Mouse (Mus musculus): ENCODE results near the gene Tle3.

The Tle3 gene

GRCm38 (mm10) chr9:61376650-61377049, 4.5 kb downstream of the Tle3 start:
- no peak for DNase-seq (ENCODE audit: low spot score in 2 of 2)

GRCm38 (mm10) chr9:61377706-61378479, 5.7 kb downstream of the Tle3 start:
- no peak for DNase-seq (ENCODE audit: low spot score in 2 of 2)

DNA sequence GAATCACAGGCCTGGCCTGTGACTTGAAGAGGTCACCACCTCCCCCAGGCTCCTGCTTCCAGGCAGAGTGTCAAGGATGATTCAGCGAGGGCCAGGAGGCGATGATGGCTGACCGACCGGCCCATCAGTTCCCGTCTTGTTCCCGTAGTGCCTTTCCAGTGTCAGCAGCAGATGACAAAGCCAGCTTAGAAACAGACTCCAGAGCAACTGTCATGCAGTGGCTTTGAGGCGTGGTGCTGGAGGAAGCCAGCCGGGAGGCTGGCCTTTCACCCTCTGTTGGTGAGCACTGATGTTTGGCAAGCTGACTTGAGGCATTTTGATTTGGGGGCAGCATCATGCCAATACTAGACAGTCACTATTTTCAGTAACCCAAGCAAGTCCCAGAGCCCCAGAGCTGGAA, 6.3 kb downstream of the Tle3 start:
- DNase-seq (ENCODE audit: low spot score in 2 of 2) = no peak

DNA sequence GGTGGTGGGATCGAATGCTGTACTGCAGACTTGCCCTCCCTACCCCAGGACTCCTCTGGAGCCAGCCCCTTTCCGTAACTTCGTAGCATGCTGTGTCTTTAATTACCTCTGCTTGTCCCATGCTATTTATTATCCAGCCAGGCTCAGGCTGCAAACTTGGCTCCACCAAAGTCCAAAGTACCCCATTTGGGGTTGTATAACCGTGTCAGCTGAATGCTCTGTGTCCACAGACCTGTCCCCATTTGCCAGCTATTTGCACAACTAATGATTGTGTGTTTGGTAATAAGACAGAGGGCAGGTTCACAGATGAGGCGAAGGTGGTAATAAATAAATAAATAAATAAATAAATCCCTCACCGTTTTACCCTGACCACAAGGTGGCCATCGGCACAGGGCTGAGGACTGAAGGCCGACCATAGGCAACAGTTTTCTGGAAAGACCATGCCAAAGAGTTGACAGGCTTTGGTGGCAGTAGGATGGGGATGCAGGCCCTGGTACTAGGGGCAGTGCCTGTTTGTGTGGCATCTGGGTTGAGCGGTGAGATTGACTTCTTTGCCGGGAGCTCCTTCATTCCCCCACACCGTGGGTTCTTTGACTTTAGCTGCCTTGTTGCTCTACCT, 7.0 kb downstream of the Tle3 start:
- DNase-seq (ENCODE audit: low spot score in 2 of 2) = no peak

- no peak for DNase-seq (ENCODE audit: low spot score in 2 of 2)
Measured at GRCm38 (mm10) chr9:61380258-61381062, 8.3 kb downstream of the Tle3 start.

GRCm38 (mm10) chr9:61381063-61381408, 8.9 kb downstream of the Tle3 start:
- DNase-seq (ENCODE audit: low spot score in 2 of 2) = no peak

DNA sequence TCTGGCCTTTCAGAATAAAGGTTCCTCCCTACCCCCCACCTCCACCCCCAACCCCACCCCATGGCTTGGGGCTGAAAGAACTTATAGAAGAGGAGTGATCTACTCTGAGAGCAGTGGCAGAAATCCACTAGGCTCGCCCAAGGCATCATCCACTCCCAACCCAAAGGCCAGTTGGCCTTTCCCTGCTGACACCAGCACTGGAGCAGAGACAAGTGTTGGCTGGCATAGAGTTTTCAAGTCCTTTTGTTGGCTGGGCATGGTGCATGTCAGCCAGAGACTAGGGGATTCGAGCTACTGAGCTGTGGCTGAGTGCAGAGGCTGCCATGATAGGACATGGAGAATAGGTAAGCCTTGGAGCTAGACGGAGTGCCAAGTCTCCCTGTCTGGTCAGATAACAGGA, 9.3 kb downstream of the Tle3 start:
- DNase-seq (ENCODE audit: low spot score in 2 of 2) = no peak

DNA sequence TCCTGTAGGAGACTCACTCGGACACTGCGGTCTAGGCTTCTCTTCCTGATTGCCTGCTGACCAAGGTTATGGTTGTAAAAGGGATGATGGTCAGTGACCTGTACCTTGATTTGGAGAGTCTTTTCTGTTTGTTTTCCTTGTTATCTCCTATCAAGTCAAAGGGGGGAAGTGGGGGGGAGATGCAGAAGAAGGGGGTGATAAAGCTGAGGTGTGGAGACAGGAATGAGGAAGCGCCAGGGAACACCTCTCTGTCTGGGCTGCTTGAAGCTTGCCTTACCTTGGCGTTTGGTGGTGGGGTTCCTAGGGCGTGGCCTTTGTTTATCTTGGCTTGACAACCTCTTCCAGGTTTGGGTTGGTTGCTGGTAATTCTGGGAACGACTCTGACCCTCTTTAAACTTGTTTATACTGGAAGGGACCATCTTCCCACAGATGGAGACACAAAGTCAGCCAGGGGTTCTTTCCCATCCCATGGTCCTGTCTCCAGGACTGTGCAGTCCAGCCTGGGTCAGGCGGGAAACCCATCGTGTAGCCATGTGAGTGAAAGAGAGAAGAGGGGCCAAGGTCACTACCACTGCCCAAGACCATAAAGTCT, 10.5 kb downstream of the Tle3 start:
- DNase-seq (ENCODE audit: low spot score in 2 of 2) = no peak

DNA sequence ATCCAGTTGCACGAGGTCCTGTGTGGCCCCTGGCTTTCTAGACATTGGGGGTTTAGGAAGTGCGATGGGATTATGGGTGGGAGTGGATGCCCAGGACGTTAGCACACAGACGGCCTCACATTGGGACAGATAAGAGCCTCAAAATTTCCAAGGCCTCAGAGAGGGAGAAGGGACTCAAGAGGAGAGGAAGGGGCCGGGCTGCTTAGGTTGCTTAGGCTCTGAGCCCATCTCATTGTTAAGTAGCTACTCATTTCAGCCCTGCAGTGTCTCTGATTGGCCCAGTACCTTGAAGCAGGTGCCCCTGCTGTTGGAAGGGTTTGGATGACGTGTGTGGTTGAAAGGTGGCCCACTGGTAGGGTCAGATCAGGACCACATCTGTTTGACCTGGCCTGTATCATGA, 11.9 kb downstream of the Tle3 start:
- no peak for DNase-seq (ENCODE audit: low spot score in 2 of 2)

DNA sequence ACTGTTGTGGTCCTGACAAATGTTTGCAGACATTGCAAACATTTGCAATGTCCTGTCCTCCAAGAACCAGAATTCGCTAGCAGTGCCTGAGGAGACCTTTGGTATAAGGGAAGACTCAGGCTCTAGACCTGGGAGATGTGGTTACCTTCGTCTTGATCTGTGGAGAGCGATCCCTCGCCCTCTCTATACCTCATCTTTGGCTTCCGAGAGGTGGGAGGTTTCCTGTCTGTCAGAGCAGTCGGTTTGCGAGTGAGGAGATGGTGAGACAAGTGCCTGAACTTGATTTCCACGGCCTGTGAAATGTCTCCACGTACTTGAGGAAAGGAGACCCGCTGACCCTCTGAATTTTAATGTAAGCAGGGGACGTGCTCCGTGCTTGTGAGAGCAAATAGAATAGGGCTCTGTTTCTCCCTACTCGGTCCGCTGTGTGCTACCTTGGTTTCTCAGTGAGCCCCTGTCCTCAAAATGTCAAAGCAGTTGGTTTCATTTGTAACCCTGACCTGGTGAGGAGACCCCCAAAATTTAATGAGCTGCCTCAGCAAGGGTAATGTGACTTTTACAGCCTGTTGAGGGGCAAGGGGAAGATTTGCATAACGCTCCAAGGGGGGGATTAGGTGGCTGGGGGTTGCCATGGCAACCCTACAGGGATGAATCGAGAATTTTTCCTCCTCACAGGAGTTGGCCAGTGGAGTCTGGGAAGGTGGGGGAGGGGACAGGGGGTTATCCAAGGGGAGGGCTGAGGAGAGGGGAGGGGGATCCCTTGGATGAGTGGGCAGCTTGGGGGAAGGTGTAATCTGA, 12.7 kb downstream of the Tle3 start:
- no peak for DNase-seq (ENCODE audit: low spot score in 2 of 2)

DNA sequence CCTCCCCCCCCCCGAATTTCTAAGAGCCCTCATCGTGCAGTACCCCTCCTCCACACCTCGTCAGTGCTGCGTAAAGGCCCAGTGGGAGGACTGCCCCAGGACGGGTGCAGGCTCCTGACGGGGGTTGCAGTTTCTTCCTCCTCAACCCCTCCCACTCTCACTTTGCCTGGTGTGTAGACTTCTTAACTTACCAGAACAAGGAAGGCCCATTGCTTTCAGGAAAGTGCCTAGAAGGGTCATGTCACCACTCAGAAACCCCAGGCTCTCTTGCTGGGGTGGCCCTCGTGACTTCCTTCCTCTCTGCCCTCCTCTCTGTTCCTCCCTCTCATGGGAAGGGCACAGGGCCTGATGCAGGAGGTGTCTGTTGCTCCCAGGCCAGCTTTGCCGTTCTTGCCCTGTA, 13.6 kb downstream of the Tle3 start:
- no peak for DNase-seq (ENCODE audit: low spot score in 2 of 2)

GRCm38 (mm10) chr9:61386314-61386713, 14.1 kb downstream of the Tle3 start:
- no peak for DNase-seq (ENCODE audit: low spot score in 2 of 2)

- DNase-seq (ENCODE audit: low spot score in 2 of 2) = no peak
Measured at GRCm38 (mm10) chr9:61387797-61388196, 15.6 kb downstream of the Tle3 start.

DNA sequence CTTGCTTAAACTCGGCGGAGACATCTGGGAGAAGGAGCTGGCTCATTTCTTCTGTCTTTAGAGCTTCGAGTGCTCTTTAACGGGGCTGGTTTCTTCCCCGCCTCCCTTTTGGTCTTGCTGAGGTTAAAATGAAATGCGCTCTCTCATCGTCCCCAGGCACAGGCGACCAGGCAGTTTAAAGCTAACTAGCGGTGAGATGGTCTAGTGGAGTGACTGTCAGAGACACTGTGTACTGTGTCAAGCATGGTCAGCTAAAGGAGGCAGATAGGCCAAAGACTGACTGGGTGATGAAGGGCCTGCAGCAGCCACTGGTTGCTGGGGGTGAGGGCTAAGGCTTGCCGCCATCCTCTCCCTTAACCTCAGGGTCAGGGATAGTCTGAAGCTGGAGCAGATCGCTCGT, 16.0 kb downstream of the Tle3 start:
- DNase-seq (ENCODE audit: low spot score in 2 of 2) = no peak

DNA sequence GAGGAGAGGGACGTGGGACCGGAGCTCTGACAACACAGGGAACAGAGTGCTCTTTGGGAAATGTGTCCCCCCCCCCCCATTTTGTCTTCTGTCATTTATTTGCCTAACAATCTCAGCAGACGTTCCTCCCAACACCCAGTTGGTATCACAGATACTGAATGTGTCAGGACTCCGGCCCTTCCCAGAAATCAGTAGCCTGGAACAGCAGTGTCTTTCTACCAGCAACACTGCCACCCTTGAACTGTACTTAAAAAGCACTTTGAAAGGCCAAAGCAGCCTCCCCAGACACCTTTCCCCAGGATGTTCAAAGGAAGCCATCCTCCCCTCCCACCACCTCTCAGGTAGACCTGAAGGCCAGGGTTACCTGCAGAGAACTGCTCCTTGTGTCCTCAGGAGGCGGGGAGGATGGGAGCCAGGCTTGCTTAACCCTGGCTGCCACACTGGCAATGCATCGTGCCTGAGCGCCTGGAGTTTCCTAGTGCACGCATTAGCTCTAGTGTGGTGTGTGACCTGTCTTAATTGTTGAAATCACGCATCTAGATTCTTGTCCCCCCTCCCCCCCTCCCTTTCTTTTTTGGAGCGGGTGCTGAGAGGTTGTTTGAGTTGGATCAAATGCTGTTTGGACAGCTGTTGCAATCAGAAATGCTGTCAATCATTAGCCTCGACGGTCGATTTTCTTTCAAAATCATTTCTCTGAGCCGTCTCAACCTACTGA, 16.7 kb downstream of the Tle3 start:
- no peak for DNase-seq (ENCODE audit: low spot score in 2 of 2)

DNA sequence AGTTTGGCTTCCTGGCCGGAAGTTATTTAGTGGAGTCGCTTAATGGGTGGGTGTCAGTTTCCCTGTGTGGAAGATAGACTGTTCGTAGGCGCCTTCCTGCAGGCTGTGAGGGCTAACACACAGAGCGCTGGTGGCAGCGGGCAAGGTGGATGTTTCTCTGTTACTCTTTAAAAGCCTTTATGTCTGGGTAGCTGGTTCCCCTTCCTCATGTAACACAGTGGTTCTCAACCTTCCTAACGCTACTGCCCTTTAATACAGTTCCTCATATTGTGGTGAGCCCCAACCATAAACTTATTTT, 17.2 kb downstream of the Tle3 start:
- DNase-seq (ENCODE audit: low spot score in 2 of 2) = no peak

GRCm38 (mm10) chr9:61391570-61392337, 19.6 kb downstream of the Tle3 start:
- DNase-seq (ENCODE audit: low spot score in 2 of 2) = no peak

- no peak for DNase-seq (ENCODE audit: low spot score in 2 of 2)
Measured at GRCm38 (mm10) chr9:61392338-61392620, 20.1 kb downstream of the Tle3 start.

- no peak for DNase-seq (ENCODE audit: low spot score in 2 of 2)
Measured at GRCm38 (mm10) chr9:61393161-61393560, 21.0 kb downstream of the Tle3 start.

- no peak for DNase-seq (ENCODE audit: low spot score in 2 of 2)
Measured at GRCm38 (mm10) chr9:61393847-61394246, 21.7 kb downstream of the Tle3 start.

DNA sequence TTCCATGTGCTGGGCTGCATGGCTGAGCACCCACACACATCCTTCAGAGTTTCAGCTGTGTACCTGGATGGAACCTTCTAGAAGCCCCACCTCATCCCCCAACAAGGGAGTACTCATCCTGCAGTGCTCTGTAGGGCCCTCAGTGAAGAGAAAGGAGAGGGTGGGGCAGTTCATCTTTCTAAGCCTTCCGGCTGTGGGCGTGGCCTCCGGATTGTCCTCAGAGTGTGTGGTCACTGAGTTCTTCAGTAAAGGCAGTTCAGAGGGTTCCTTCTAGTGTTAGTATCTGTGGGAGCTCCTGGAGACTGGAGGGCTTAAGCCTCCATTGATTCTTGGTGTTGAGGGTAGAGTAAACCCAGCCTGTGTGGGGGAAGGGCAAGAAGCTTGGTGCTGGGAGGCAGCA, 22.9 kb downstream of the Tle3 start:
- no peak for DNase-seq (ENCODE audit: low spot score in 2 of 2)

Measured in spleen, postnatal 14 days (tissue).